Mouse (Mus musculus): Measurements from ENCODE around the gene Porcn. TPM values are rescaled to one million over a fixed set of nuclear protein-coding genes. Genes with fewer than 3 reads are reported as not detected.

Porcn gene
- total RNA-seq, 2 experiments from 2014 or later, result 68.4 to 75.2 TPM

Other genes with a start within 250 kb of the Porcn start
- not detected for gene Gata1, start 228.5 kb downstream of the Porcn start, total RNA-seq (2021)
- gene Glod5, start 188.0 kb downstream of the Porcn start, total RNA-seq (2021), result 1 to 10 TPM in 1 of 2 experiments, under 1 TPM in 1; 0.78 to 1.2 TPM
- gene Suv39h1, start 131.8 kb downstream of the Porcn start, total RNA-seq (2021), result 10 to 100 TPM; 30.4 to 30.7 TPM
- gene Was, start 116.0 kb downstream of the Porcn start, total RNA-seq (2021), result 1 to 10 TPM; 1.2 to 1.7 TPM
- 100 to 1,000 TPM; 219 to 231 TPM for gene Wdr13, start 73.6 kb downstream of the Porcn start, total RNA-seq (2021)
- 100 to 1,000 TPM; 248 to 315 TPM for gene Rbm3, start 60.6 kb downstream of the Porcn start, total RNA-seq (2021)
- gene Tbc1d25, start 30.3 kb downstream of the Porcn start, total RNA-seq (2021), result 10 to 100 TPM; 15.1 to 16.0 TPM
- 10 to 100 TPM; 26.8 to 27.7 TPM for gene Ebp, start 13.0 kb downstream of the Porcn start, total RNA-seq (2021)
- 10 to 100 TPM; 24.0 to 27.7 TPM for gene Ftsj1, start 45.9 kb upstream of the Porcn start, total RNA-seq (2021)
- gene Slc38a5, start 64.6 kb upstream of the Porcn start, total RNA-seq (2021), result 10 to 100 TPM; 17.6 to 28.1 TPM
- gene Ssxb10, start 120.9 kb upstream of the Porcn start, total RNA-seq (2021), result not detected
- not detected for gene Ssxb9, start 160.5 kb upstream of the Porcn start, total RNA-seq (2021)
- not detected for gene Ssxb1, start 206.8 kb upstream of the Porcn start, total RNA-seq (2021)

Measured in layer of hippocampus, postnatal 10 days (tissue).